Mouse (Mus musculus) heart, embryonic 15.5 days (tissue): Measurements from ENCODE around the gene Mmp7. TPM values are rescaled to one million over a fixed set of nuclear protein-coding genes. Genes with fewer than 3 reads are reported as not detected.

Experiments used
- ATAC-seq: fragments of 200-750 bp; cut with Nextera tagmentation; replicated peaks from 2 replicates; pipeline ENCODE4 v1.8.0; 2017; ENCODE audit warnings: low read depth, moderate TSS enrichment; ENCODE audit not compliant: insufficient number of reproducible peaks, insufficient read depth, low FRiP score
- H3K27ac ChIP-seq: fragments of 300-500 bp; sonication (generic); 2 replicates; pipeline ENCODE4 v1.5.1; 2015; ENCODE audit warnings: mild to moderate bottlenecking, inconsistent platforms
- H3K27me3 ChIP-seq: fragments of 300-500 bp; sonication (generic); 2 replicates; pipeline ENCODE4 v1.6.1; 2015; ENCODE audit warnings: inconsistent platforms
- H3K36me3 ChIP-seq: fragments of 300-500 bp; sonication (generic); 2 replicates; pipeline ENCODE4 v1.6.1; 2015; ENCODE audit warnings: mild to moderate bottlenecking, inconsistent platforms
- H3K4me1 ChIP-seq: fragments of 300-500 bp; sonication (generic); replicated peaks from 2 replicates; pipeline ENCODE4 v1.6.1; 2015; ENCODE audit warnings: inconsistent platforms
- H3K4me2 ChIP-seq: fragments of 300-500 bp; sonication (generic); 2 replicates; pipeline ENCODE4 v1.6.1; 2015; ENCODE audit warnings: inconsistent platforms, mild to moderate bottlenecking, moderate library complexity
- H3K4me3 ChIP-seq: fragments of 300-500 bp; sonication (generic); 2 replicates; pipeline ENCODE4 v1.5.1; 2015; ENCODE audit warnings: mild to moderate bottlenecking, inconsistent platforms
- H3K9ac ChIP-seq: fragments of 300-500 bp; sonication (generic); 2 replicates; pipeline ENCODE4 v1.6.1; 2015; ENCODE audit warnings: mild to moderate bottlenecking, inconsistent platforms
- H3K9me3 ChIP-seq: fragments of 300-500 bp; sonication (generic); replicated peaks from 2 replicates; pipeline ENCODE4 v1.6.1; 2016; ENCODE audit warnings: inconsistent platforms
- WGBS: fragments of 180-500 bp; shearing (Covaris S2); methylation state at CpG from one replicate; pipeline ENCODE4 v1.1.7; 2015; ENCODE audit warnings: mixed read lengths; 5-methylcytosine and 5-hydroxymethylcytosine counted together
- polyA plus RNA-seq: library from polyadenylated mRNA; unstranded; fragments of >200 nt; fragmentation: Nextera tagmentation; extraction: Ambion mirVana; gene quantifications from 2 replicates; pipeline ENCODE4 v1.2.1, GENCODE M21; 2015

Mmp7 gene
- polyA plus RNA-seq, 1 experiment from 2014 or later = not detected

DNA sequence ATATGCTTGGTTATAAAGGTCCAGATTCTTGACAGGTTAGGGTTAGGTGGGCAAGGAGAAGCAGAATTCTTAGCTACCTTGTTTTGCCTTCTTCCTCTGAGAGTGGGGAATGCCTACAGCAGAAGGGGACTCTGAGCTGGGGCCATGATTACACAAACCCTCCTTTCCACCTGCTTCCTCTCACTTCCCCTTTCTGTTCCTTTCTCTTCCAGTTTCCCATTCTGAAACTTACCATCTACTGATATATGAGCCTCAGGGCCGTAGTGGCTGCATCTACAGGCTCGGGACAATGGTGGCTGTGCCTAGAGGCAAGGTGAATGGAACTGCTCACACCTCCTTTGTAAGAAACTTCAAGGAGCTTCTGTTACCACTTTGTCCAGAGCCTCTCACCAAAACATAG lies 5.9 kb upstream of the Mmp7 start:
- no peaks in the 10 kb centered on the region for H3K36me3 ChIP-seq
- H3K27ac ChIP-seq = no peak overlapping the region
- ATAC-seq = no peak
- no peaks in the 10 kb centered on the region for H3K4me1 ChIP-seq
- no peak overlapping the region for H3K4me2 ChIP-seq
- no peak overlapping the region for H3K4me3 ChIP-seq
- no peak overlapping the region for H3K9ac ChIP-seq
- 47% methylated on average over 2 of the region's 2 CpGs for WGBS
- H3K27me3 ChIP-seq = no peaks in the 10 kb centered on the region
- no peaks in the 10 kb centered on the region for H3K9me3 ChIP-seq

DNA sequence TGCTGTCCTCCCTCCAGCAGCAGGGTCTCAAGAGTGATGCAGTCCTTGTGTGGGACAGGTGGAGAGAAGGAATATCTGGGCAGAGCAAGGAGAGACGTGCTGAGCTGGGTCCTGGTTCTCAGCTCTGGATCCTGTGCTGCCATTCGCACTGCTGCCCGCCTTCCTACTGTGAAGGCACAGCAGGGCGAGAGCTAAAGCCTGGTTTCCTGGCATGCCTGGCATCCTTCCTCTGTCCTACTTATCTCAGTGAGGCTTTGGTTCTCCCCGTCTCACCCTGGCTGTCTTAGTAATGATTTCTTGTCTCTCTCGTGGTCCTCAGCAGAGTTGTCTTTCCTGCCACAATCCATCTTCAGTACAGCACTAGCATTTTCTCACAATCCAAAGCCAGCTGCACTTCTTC lies 2.1 kb upstream of the Mmp7 start:
- Histone ChIP-seq H3K9ac (no peak overlapping the region), H3K36me3 (no peaks in the 10 kb centered on the region), H3K4me1 (no peaks in the 10 kb centered on the region), H3K27ac (no peak overlapping the region), H3K4me2 (no peak overlapping the region), H3K4me3 (no peak overlapping the region), H3K27me3 (no peaks in the 10 kb centered on the region), H3K9me3 (no peaks in the 10 kb centered on the region)
- no peak for ATAC-seq
- 37% methylated on average over 6 of the region's 6 CpGs for WGBS

DNA sequence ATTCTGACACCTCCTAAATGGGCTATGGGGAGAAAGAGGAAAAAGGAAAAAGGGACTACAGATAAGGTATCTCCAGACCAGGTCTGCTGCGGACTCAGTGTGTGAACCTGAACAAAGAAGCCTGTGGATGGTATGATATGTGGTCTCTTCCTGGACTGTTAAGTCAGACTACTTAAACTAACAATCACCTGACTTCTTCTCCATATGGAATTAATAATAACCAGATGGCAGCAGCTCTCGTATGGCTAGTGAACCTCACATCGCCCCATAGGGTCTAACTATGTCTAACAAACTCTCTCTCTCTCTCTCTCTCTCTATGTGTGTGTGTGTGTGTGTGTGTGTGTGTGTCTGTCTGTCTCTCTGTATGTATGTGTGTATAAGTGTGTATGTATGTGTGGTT lies 2.1 kb downstream of the Mmp7 start:
- Histone ChIP-seq H3K27me3 (no peaks in the 10 kb centered on the region), H3K4me1 (no peaks in the 10 kb centered on the region), H3K27ac (no peak overlapping the region), H3K9ac (no peak overlapping the region), H3K4me2 (no peak overlapping the region), H3K9me3 (no peaks in the 10 kb centered on the region), H3K4me3 (no peak overlapping the region), H3K36me3 (no peaks in the 10 kb centered on the region)
- no peak for ATAC-seq
- 78% methylated on average over 3 of the region's 3 CpGs for WGBS

DNA sequence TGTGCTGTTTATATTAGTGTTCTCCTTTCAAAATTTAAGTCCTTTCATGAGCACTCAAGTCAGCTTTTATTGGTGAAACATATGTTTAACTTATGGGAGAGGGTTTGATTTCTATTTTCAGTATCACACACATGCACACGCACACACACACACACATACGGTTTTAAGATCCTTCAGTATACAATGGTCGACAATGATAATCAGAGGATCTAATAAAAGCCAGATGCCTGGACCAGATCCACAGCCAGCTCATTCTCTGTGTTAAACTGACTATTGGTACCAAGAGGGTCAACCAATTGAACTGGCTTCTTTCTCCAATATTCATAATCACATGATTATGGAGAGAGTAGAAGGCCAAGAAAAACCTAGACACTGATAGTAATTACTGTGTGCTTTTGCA lies 3.8 kb downstream of the Mmp7 start:
- whole genome bisulfite sequencing = 83% methylated on average over 3 of the region's 3 CpGs
- Histone ChIP-seq H3K4me2 (no peak overlapping the region), H3K4me3 (no peak overlapping the region), H3K27me3 (no peaks in the 10 kb centered on the region), H3K9me3 (no peaks in the 10 kb centered on the region), H3K36me3 (no peaks in the 10 kb centered on the region), H3K4me1 (no peaks in the 10 kb centered on the region), H3K9ac (no peak overlapping the region), H3K27ac (no peak overlapping the region)
- ATAC-seq = no peak

DNA sequence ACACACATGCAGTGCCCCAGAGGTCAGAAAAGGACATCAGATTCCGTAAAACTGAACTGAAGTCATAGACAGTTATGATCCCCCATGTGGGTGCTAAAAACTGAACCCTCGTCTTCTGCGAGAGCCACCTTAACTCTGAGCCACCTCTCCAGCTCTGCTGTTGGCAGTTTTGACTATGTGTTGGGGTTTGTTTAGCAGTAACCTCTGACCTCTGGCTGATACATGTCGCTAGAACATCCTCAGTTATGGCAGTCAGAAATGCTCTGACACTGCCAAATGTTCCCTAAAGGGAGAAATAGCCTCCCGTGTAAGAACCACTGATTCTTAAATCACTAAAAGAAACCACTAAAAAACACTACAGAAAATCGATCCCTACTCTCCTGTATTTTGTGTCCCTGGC lies 16.8 kb downstream of the Mmp7 start:
- no peaks in the 10 kb centered on the region for H3K4me1 ChIP-seq
- H3K4me2 ChIP-seq = no peak overlapping the region
- H3K9me3 ChIP-seq = no peaks in the 10 kb centered on the region
- no peak overlapping the region for H3K9ac ChIP-seq
- no peak overlapping the region for H3K27ac ChIP-seq
- no peak for ATAC-seq
- H3K36me3 ChIP-seq = no peaks in the 10 kb centered on the region
- H3K4me3 ChIP-seq = no peak overlapping the region
- 64% methylated on average over 6 of the region's 6 CpGs for WGBS
- H3K27me3 ChIP-seq = no peaks in the 10 kb centered on the region

DNA sequence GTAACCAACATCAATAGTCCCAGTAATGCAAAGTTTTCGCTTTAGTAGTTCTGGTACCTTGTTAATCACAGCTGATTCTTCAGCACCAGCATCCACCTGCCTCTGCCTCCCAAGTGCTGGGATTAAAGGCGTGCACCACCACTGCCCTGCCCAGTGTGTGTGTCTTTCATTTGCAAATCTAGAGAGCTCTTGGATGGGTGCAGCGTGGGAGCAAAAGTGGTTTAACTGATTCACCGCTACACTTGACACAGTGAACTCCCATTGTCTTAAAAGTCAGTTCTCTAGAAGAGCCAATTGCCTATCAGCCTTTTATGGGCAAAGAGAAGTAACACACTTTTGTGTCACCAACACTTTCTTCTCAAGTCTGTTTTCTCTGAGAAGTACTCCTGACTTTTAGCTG lies 19.3 kb downstream of the Mmp7 start:
- H3K36me3 ChIP-seq = no peaks in the 10 kb centered on the region
- 67% methylated on average over 4 of the region's 4 CpGs for WGBS
- no peak overlapping the region for H3K4me2 ChIP-seq
- no peak overlapping the region for H3K27ac ChIP-seq
- ATAC-seq = no peak
- H3K9ac ChIP-seq = no peak overlapping the region
- H3K9me3 ChIP-seq = no peaks in the 10 kb centered on the region
- no peak overlapping the region for H3K4me3 ChIP-seq
- no peaks in the 10 kb centered on the region for H3K27me3 ChIP-seq
- H3K4me1 ChIP-seq = no peaks in the 10 kb centered on the region

DNA sequence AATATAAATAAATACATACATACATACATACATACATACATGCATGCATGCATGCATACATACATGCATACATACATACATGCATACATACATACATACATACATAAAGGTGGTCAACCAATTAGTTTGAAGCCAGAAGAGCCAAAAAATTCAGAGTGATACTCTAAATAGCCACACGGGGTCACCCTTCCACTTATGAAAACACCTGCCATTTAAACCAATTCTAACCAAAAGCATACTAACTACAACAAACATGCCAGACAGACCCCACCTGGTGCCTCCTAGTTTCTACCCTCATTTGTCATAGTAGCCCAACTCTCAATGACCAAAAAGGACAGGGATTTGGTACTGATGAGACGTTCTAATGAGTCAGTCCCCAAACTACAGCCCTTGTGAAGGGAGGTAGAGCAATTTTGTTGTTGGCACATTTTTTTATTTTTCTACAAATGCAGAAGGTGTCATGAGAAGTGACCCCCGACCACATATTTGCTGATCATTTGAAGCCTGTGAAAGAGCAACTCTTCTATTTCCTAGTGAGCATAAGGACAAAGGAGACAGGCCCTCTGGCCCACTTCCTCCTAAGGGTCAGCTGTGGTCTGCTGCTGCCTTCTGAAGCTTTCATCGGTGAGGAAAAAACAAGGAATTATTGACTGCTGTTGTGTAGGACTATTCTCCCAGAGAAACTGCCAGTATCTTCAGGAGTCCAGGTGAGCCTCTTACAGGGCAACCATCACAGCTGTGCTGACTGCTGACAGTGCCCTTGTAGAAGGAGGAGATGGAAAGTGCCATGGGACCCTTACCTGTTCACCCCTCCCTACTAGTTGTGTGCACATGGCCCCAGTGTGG lies 22.4 kb downstream of the Mmp7 start:
- H3K36me3 ChIP-seq = no peaks in the 10 kb centered on the region
- no peak overlapping the region for H3K9ac ChIP-seq
- WGBS = 32% methylated on average over 4 of the region's 4 CpGs
- H3K27ac ChIP-seq = no peak overlapping the region
- no peak overlapping the region for H3K4me2 ChIP-seq
- H3K4me3 ChIP-seq = no peak overlapping the region
- ATAC-seq = no peak
- H3K27me3 ChIP-seq = no peaks in the 10 kb centered on the region
- H3K4me1 ChIP-seq = no peaks in the 10 kb centered on the region
- H3K9me3 ChIP-seq = no peaks in the 10 kb centered on the region

DNA sequence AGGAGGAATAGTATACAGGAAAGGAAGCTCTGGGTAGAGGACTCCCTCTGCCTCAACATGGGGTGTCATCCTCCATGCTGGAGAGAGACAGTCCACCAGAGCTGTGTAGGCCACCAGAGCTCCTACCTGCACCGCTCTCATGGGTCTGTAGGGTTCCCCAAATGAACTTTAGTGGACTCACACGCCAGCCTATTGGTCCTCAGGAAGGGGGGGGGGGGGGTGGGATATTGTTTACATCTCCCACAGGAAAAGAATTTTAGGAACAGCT lies 23.0 kb downstream of the Mmp7 start:
- H3K4me2 ChIP-seq = no peak overlapping the region
- no peak overlapping the region for H3K4me3 ChIP-seq
- 0 out of 2 replicates have a peak, but pooled peaks have one; percentile 31 for ATAC-seq
- no peaks in the 10 kb centered on the region for H3K36me3 ChIP-seq
- no peak overlapping the region for H3K27ac ChIP-seq
- 70% methylated on average over 2 of the region's 2 CpGs for WGBS
- H3K4me1 ChIP-seq = no peaks in the 10 kb centered on the region
- no peaks in the 10 kb centered on the region for H3K27me3 ChIP-seq
- no peaks in the 10 kb centered on the region for H3K9me3 ChIP-seq
- H3K9ac ChIP-seq = no peak overlapping the region

DNA sequence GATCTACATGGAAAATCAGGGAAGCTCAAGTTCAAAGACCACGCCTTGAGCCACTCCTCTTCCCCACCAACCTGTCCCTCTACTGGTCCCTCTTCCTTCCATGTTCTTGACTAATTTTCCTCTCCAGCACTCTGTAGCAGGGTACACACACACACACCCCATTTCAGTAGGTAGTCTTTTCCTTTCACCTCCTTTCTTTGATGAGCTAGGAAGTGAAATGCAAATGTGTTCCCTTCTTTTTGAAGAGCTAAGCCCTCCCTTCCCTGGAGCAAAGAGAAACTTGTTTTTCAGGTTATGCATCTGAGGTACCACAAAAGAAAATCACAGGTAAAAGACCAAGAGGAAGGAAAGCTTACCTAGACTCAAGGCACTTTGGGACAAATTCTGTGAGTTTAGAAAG lies 29.7 kb downstream of the Mmp7 start:
- Histone ChIP-seq H3K4me3 (no peak overlapping the region), H3K4me1 (no peaks in the 10 kb centered on the region), H3K36me3 (no peaks in the 10 kb centered on the region), H3K27ac (no peak overlapping the region), H3K4me2 (no peak overlapping the region), H3K9me3 (no peaks in the 10 kb centered on the region), H3K9ac (no peak overlapping the region), H3K27me3 (no peaks in the 10 kb centered on the region)
- no peak for ATAC-seq
- WGBS = 81% methylated on average over 1 of the region's 1 CpGs

DNA sequence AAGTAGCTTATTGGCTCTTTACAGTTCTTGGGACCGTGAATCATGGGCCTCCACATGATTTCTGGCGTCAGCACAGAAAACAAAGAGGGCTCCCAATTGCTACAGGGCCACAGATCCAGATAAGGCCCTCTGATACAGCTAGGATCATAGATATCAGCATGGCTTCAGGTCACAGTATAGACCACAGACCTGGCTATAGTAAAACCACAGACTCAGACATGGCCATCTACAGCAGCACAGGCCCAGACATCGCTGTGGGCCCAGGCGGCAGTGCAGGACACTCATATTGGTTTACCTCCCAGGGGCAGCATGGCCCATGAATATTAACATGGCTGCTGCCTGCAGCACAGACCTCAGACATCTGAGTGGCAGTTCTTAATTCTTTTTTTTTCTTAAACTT lies 37.1 kb downstream of the Mmp7 start:
- no peak overlapping the region for H3K27ac ChIP-seq
- H3K4me3 ChIP-seq = no peak overlapping the region
- H3K36me3 ChIP-seq = no peaks in the 10 kb centered on the region
- H3K9me3 ChIP-seq = no peaks in the 10 kb centered on the region
- H3K27me3 ChIP-seq = no peaks in the 10 kb centered on the region
- H3K4me1 ChIP-seq = no peaks in the 10 kb centered on the region
- no peak overlapping the region for H3K4me2 ChIP-seq
- no peak for ATAC-seq
- 69% methylated on average over 4 of the region's 4 CpGs for WGBS
- H3K9ac ChIP-seq = no peak overlapping the region

DNA sequence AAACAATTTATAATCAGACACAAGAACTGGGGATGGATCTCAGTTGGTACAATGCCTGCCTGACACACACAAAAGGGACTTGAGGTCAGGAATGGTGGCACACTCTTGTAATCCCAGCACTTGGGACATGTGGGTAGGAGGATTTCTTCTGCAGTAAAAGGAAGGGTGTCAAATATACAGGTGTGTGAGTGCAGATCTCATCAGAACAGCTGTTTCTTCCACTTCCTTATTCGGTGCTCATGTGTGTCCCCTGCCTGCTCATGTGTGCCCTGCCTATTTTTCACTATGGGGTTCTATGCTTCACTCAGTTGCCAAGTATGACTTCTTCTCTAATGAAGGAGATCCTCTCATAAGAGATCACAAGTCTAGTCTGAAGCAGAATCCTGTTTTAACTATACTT lies 50.8 kb downstream of the Mmp7 start:
- WGBS = 73% methylated on average over 1 of the region's 1 CpGs

DNA sequence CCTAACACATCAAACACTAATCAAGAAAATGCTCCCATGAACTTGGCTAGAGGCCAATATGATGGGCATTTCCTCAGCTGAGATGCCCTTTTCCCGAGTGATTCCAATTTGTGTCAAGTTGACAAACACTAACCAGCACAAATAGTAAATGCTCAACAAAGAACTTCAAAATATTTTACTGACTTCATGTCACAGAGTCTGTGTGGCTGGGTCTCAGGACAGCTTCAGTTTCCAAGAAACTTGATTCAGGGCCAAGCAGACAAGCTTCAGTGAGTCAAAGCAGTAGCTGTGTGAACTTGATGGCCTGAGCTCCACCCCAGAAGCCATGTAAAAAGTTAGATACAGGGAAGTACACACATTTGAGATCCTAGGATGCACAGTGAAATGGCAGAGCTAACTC lies 52.3 kb downstream of the Mmp7 start:
- Histone ChIP-seq H3K27ac (no peak overlapping the region), H3K4me3 (no peak overlapping the region), H3K4me2 (no peak overlapping the region), H3K9me3 (no peaks in the 10 kb centered on the region), H3K36me3 (no peaks in the 10 kb centered on the region), H3K9ac (no peak overlapping the region), H3K4me1 (no peaks in the 10 kb centered on the region), H3K27me3 (no peaks in the 10 kb centered on the region)
- no peak for ATAC-seq
- WGBS = 39% methylated on average over 1 of the region's 1 CpGs

More for the DNA sequence above, 50.8 kb downstream of the Mmp7 start:
- Histone ChIP-seq H3K27me3 (no peaks in the 10 kb centered on the region), H3K4me3 (no peak overlapping the region), H3K9ac (no peak overlapping the region), H3K4me1 (no peaks in the 10 kb centered on the region), H3K4me2 (no peak overlapping the region), H3K9me3 (no peaks in the 10 kb centered on the region), H3K27ac (no peak overlapping the region), H3K36me3 (no peaks in the 10 kb centered on the region)
- no peak for ATAC-seq
